Mouse (Mus musculus): ENCODE data around the gene Ice1.

DNA sequence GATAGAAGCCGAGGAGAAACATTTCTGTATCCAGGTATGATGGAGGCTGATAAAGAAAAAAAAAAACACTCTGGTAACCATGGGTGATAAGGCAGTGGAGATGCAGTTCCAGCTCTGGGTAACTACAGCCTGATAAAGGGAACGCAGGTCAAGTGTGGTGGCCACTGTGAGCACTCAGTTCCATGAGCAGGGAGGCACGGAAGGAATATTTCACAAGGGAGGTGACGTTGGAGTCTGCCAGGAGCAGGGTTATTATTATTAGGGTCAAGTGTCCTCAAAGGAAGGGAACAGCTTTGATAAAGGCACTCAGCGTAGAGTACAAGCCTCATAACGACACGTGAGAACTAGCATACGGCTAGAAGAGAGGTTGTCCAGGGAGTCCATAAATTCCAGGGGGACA lies 18.9 kb upstream of the Ice1 start:
- TF ChIP-seq CTCF (IDR thresholded peaks at IDR 0.05; ENCODE audit: borderline replicate concordance, insufficient read depth, low read length) (no peak), POLR2A (IDR thresholded peaks at IDR 0.05; ENCODE audit: low read depth, low read length) (no peak)

All from embryonic fibroblast, embryonic 13.5 days (primary cell).